Mouse (Mus musculus) urinary bladder, postnatal 25 days (tissue): ENCODE data around the gene Erg28.

Experiments
- DNase-seq: peaks from one replicate; pipeline ENCODE4 v3.0.0; 2022; ENCODE audit warnings: low spot score

Gene Erg28

DNA sequence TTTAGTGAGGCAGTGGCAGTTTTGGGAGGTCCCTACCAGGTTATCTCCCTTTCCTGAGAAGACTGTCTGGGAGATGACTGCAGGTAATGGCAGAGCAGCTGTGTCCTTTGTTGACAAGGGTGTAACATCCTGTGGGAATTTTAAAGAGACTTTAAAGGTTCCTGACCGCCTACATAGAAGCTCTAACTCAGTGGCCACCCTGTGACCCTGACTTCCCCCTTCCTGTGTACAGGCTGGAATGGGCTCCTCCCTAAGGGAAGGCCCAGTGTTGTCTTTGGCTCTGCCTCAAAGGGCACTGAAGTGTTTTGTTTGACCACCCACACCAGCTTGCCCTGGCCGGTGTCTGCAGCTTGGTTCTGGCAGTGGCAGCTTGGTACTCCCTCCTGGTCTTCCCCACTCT, 10.8 kb downstream of the Erg28 start:
- no peak for DNase-seq

DNA sequence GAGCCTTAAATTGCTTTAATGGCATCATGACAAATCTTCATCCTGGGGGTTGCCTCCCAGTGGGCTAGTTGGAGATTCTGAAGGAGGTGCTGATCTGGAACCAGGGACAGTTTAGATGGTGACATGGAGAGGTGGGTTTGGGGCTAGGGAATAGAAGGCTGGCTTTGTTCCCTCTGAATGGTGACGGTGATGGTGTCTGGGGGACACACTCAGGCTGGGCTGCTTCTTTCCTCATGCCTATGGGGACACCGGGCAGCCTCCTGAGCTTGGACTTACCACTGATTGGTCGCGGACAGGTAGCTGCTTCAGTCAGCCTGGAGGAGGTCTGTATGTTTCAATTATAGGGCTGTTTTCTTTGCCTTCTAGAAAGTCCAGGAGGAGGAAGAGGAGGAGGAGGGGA, 12.7 kb downstream of the Erg28 start:
- no peak for DNase-seq

DNA sequence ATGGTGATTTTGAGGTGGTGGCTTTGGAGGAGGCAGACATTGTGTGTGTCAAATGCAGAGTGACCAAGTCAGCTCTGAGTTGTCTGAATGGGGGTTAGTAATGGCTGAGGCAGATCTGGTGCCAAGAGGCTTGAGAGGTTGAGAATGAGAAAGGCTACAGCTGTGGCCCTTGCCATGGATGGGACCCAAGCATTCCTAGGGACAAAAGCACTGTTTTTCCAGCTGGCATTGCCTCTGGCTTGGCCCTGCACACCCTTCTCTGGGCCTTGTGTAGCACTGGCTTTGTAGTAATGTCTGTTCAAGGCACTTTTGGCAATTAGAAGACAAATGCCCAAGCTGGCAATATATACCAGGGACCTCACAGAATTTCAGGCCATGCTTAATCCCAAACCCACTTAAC, 13.4 kb downstream of the Erg28 start:
- no peak for DNase-seq

DNA sequence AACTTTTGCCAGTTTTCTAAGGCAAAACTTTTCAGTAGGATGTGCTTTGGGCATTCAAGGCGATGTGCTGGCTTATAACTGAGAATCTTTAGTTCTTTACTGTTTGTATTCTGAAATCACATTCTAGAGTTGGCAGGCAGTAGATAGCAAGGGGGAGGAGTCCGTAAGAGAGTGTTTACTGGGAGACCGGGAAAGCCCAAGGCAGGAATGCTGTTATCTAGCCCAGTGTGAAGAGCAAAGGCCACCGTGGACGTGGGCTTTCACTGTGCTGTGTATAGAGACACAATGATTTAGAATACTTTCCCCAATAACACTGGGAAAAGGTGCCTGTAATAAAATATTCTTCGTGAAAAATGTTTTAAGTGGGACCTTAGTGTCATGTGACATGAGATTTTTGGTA, 14.6 kb downstream of the Erg28 start:
- DNase-seq = no peak

DNA sequence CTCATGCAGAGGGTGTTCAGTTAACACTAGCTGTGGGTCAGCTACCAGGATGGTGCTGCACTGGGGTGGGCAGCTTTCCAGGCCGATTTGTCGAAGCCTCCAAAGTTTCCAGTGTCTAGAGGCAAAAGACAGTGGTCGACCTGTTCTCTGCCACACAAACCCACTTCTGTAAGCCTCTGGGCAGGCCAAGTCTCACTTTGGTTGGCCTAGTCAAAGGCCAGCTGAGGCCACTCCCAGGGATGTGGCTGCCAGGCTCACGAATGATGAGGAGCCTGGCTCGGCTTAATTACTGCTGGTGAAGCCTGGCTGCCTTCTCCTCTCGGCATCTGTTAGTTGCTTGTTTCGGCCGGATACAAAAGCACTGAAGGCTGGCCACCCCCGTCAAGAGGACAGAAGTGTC, 24.3 kb downstream of the Erg28 start:
- no peak for DNase-seq

DNA sequence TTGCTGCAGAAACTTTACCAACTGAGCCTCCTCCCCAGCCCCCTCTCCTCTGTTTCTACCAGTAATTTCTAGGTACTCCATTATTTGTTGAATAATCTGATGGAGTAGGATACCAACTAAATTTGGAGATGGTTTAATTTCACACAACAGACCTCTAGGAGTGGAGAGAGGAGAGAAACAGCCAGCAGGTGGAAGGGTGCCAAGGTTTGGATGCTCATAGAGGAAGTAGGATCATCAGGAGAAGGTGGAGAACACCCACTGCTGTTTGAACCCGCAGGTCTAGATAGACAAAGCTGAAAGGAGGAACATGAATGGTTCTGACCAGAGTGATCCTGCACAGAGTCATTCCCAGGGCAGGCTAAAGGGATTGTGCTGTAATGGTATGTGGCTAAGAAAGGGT, 28.8 kb downstream of the Erg28 start:
- DNase-seq = no peak

DNA sequence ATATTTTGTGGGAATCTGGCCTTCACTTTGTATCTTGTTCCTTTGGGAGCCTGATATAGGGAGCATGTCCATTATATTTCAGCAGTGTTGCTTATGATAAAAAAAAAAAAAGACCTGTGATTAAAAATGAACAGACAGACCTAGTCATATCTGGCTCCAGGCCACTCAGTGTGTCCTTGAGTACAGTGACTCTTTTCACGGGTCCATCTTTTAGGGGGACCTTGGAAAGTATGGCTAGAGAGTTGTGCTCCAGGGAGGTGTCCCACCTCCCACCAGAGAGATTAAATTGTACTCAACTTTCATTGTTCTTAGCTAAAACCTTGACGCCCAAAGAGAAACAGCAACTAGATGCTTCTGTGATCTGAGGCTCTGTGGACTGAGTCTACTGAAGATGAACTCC, 30.3 kb downstream of the Erg28 start:
- no peak for DNase-seq

DNA sequence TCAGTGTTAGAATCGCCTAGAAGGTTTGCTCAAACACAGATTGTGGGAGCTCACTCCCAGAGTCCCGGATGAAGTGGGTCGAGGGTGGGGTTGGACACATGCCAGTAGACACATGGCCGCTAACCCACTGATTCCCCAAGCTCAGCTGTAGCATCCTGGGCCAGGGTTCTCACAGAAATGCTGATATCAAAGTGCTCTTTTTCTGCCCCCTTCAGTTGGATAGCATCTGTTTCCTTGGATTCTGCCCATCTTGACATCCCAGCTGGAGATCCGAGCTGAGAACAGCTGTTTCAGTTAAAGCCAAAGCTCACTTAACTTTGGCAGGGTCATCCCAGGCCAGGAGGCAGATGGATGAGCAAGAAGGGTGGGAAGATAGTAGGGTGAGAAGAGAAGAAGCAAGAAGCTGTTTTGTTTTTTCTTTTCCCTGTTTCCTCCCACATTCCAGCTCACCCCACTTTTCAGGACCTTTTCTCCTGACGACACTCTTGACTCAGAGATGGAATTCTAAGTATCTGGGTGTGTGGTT, 31.5 kb downstream of the Erg28 start:
- peak; percentile 22 for DNase-seq

DNA sequence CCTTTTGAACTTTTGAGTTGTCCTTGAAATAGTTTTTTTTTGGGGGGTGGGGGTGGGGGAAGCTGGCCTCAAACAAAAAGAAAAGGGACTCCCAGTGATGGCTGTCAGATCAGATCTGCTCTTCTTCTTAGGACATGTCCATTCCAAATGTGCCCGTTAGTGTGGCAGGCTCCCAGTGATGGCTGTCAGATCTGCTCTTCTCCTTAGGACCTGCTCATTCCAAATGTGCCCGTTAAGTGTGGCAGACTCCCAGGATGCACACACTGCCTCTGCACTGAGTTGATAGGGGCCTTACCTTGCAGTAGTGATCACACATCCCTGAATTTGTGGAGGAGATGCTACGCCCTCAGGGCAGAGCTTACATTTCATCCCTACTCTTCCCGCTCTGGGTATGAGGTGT, 32.2 kb downstream of the Erg28 start:
- DNase-seq = no peak

DNA sequence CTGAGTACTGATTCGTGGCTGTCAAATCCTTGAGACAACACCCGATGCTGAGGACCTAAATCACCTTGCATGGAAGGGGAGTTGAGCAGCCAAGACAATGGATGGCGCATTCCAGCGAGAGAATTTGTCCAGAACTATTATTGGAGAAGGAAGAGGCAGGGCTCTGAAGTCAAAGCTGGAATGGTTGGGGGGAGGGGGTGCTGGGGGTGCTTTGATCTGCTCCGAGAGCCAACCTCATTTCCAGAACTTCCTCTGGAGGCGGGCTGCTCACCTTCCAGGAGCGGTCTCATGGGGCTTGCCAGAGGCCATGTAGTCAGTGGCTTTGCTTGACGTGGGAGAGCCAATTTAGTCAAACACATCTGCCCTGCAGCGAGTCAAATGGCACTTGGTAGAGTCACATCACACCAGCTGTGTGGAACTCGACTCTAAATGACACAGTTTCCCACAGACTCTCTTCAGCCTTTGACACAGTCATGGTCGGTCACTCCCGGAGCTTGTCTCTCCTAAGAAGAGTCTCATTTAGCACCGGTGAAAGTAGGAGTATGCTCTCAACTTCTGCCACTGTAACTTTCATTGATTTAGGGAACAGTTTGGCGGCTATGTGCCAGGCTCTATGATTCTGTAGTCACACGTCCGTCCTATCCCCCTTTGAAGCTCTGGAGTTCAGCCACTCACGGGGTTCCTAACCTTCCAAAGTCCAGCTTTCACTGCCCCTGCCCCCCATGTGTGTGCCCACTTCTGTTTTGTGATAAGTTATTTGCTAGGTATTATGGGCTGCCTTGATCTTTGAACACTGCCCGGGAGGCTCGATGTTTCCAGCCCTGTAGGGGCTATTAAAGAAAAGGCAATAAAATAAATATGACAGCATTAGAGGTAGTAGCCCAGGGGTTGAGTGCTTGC, 39.2 kb downstream of the Erg28 start:
- no peak for DNase-seq

DNA sequence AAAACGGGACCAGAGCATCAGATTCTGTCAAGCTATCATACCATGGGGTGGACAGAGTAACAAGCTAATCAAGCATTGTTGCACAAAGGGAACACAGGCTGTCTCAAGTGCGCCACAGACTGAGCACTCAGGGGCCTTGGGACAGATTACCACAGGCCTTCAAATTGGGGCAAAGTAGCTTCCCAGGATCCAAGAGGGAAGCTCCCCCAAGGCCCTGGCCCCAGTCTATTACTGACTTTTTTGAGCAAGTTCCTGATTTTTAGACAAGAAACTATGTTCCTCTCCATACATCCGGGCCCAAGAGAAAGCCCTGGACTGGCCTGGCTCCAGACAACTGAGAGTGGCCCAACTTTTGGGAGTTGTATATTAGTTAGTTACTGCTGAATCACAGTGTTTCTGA, 42.7 kb downstream of the Erg28 start:
- DNase-seq = no peak

DNA sequence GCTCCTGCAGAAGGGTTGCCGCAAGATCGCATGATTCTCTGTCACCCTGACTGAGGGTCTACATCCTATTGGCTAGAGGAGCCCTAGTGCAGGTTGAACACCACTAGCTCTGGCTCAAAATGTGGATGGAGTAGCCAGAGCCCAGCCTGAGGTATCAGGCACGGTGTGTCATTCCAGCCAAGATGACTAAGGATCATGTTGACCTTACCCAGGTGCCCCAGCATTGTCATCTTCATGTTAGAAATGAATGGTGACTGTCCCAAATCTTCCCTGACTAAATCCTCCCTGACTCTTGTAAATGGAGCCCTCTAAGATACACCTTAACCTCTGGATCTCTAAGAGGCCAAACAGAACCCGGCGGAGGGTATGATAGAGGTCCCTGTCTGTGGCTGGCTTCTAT, 44.6 kb downstream of the Erg28 start:
- DNase-seq = no peak

DNA sequence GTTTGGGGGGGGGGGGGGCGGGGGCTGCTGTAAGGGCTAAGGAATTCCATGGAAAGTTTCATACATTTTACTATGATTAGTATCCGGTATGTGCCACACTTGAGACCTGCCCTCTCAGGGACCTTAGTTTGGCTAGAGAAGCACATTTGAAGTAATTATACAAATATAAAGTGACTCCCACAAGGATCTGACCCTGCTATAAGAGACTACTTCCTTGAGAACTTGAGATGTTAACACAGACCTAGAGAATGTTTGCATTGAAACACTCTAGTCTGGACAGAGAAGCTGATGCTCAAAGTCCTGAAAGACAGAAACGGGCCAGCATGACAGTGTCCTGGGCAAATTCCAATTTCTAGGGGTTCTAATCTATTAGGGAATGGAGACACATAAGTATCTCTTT, 45.4 kb downstream of the Erg28 start:
- DNase-seq = no peak

DNA sequence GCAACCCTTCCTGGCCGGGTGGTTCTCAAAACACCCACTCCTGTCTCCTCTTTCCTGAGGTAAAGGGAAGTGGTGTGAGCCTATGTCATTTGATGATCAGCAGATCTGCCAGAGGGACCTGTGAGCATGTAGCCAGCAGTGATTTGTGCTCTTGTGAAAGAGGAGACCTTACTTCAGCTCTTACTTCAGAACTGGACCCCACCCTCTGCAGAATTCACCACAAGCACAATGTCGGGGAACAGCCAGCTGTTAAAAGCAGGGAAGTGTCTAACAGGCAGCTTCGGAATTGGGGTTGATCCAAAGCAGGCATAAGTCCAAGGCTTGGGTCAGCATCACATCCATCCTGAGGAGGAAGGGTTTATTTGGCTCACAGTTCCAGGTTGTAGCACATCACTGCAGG, 53.0 kb downstream of the Erg28 start:
- no peak for DNase-seq

DNA sequence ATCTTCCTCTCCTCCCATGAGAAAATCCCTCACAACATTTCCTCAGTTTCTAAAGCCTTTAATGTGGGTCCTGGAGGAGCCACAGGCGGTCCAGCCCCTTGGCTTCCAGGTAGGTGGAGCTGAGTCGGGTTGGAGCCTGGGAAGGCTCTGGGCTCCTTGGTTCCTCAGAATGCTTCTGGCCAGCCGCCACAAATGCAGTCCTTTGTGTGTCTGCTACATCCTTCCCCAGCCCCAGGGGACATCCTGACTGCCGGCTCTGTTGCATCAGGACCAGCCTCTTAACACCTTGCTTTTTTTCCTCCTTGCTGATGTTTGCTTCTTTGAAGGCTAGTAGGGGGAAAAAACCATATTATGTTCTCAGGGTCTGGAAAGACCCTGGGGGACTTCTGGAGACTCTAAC, 56.6 kb downstream of the Erg28 start:
- no peak for DNase-seq

DNA sequence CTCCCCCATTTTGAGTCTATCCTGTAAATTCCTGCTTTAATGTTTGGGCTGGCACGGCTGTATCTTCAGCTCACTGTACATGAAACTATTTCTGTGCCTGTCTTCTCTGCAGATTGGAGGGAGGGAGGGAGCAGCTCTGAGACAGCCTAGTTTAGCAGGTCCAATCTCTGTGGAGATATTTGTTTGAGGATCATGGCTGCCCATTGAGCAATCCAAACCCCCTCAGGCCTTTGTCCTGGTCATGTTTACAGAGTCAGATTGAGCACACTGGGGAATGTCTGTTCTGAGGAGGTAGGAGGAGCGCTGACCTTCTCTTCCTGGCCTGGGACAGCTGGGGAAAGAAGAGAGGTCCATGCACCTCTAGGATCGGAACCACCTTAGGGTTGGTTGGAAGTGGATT, 58.1 kb downstream of the Erg28 start:
- no peak for DNase-seq
